Mouse (Mus musculus): ENCODE results near the gene Ing1.

The Ing1 gene

DNA sequence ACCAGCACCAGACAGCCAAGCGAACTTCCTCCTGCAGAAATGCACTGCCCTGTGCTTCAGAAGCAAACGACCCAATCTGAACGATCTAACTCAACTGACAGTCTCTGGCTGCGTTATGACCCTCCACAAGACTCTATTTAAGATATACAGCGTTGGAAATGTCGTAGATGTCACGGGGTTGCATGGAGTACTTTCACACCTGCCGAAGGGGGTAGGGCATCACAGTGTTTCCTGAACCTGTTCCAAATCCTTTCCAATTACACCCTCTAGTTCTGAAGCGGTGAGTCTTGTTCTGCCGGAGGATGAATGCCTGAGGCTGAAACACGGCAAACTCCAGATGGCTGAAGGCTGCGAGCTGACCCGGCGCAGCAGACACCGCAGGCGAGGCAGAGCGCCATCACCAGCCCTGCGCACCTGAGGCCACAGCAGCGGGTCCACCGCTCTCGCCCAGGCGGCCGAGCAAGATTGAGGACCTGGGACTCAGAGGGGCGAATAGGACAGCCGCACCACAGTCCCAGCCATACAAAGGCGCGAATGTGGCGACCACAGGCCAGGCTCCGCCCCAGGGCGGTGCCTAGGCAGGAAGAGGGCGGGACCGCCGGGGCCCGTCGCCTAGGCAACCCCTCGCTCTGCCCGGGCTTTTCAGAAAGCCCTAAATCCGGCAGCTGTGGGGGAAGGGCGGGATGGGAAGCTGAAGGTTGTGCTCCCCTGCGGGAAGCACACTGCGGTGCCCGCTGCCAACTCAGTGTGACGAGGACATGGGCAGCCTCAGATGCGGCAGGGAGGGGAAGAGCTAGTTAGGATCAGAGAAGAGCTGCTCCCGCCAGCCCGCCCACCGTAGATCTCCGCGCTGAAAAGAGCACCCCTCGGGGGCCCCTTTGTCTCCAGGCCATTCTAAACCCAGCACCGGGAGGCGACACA, at the start of gene Ing1:
TSS of gene Ing1 (plus strand) at position 773 of the 921 bp plus-strand sequence.
- DNase-seq (ENCODE audit: low read depth in 2 of 2, low spot score in 2 of 2), result peak; percentile 90 to 95

DNA sequence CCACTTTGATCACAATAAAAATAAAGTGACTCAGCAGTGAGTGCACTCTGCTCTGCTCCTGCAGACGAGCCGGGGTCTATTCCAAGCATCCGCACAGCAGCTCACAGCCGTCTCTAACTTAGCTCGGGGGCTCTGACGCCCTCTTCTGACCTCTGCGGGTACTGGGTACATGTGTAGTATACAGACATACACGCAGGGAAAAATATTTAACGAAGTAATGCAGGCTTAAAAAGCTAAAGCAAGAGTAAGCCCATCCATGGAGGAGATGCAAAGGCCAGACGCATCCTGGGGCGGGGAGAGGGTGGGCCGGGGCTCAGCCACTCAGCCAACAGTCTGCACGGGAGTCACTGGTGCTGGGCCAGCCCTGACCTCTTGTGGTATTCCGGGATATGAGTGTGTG, 49.3 kb upstream of the Ing1 start:
- no peak for DNase-seq (ENCODE audit: low read depth in 2 of 2, low spot score in 2 of 2)

DNA sequence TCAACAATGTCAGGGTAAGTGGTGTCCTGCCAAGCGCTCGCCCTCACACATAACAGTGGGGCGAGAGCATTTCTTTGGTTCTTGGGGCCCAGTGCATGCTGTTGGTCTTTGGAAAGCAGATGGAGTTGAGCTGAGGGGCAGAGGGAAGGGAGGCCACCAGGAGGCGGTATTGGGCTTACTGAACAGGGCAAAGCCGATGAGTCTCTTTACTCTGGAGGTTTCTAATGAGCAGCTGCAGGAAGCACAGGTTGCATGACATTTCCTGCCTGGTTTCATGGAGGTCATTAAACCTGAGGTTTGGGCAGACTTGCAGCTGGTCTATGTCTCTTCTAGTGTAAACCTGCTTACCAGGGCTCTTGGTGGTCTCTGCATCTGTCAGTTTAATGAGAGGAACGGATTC, 48.6 kb upstream of the Ing1 start:
- DNase-seq (ENCODE audit: low read depth in 2 of 2, low spot score in 2 of 2), result peak; percentile 22 to 56

DNA sequence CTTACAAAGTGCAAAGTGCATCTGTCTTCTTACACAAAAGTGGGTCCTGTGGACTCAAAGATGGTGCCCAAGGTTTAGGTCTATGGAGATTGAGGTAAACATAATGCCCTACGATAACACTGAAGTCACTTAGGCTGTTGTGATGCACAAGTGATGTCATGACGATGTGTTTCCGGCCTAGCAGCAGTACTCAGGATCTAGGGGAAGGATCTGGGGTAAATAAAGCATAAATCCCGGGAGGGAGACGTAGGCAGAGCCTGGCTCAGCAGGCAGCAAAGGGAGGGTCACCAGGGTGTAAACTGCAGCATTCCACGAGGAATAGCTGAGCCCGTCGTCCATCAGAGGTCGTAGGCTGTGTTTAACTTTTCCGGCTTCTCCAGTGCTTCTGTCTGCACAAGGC, 46.5 kb upstream of the Ing1 start:
- no peak for DNase-seq (ENCODE audit: low read depth in 2 of 2, low spot score in 2 of 2)

DNA sequence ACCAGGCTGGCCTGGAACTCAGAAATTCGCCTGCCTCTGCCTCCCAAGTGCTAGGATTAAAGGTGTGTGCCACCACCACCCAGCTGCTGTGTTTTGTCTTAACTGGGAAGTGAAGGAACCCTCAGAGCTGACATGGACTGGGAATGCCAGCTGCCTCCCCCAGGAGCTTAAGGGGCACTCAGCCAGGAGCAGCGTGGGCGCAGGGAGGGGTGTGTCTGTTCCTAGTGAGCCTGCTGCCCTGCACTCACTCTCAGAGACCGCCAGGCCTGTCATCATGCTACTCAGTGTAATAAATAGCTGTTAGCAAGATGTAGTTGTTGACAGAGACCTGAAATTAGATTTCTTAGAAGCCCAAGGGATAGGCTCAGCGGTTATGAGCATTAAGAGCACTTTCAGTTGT, 44.4 kb upstream of the Ing1 start:
- DNase-seq (ENCODE audit: low read depth in 2 of 2, low spot score in 2 of 2), result no peak

DNA sequence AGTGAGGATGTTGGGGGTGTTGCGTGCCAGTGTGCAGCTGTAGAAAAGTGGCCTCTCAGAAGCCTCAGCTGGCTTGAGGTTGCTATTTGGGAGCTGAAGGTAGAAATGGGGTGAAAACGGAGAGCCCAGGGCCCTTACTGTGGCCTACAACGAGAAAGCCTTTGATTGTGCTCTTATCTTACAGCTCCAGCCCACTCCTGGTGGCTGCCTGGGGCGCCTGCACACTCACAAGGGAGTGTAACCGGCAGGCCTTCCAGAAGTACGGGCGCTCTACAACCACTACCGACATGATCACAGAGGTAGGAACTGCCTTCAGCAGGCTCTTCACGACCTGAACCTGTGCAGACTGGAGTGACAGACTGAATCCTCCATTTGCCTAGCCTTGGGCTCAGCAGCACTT, 42.7 kb upstream of the Ing1 start:
- DNase-seq (ENCODE audit: low read depth in 2 of 2, low spot score in 2 of 2), result no peak

DNA sequence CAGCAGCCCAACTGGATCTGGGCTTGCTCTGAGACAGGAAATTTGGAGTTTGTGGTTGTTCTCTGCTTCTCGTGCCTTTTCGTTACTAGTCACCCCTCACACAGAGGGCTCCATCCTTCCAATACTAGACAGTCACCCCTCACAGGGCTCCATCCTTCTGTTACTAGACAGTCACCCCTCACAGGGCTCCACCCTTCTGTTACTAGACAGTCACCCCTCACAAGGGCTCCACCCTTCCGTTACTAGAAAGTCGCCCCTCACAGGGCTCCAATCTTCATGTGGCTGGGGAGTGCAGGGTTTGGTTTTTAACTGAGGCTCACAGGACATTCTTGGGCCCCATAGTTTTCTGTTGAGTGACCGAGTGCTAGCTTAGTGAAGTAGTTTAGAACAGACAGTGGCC, 42.1 kb upstream of the Ing1 start:
- no peak for DNase-seq (ENCODE audit: low read depth in 2 of 2, low spot score in 2 of 2)

DNA sequence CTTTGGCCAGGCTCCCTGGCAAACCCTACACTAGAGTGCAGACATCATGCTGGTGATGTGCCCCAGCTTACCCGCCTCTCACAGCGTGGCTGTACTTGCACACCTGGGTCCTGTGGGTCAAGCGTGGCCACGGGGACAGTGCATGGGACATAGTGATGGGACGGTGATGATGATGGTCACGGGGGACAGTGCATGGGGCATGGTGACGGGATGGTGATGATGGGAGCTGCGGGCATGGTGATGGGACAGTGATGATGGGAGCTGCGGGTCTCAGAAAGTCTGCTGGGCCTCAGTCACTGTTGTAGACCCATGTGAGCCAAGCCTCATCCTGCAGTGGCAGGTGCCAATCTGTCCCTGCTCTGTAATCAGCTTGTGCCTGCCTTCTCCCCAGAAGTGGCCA, 39.1 kb upstream of the Ing1 start:
- DNase-seq (ENCODE audit: low read depth in 2 of 2, low spot score in 2 of 2), result no peak

DNA sequence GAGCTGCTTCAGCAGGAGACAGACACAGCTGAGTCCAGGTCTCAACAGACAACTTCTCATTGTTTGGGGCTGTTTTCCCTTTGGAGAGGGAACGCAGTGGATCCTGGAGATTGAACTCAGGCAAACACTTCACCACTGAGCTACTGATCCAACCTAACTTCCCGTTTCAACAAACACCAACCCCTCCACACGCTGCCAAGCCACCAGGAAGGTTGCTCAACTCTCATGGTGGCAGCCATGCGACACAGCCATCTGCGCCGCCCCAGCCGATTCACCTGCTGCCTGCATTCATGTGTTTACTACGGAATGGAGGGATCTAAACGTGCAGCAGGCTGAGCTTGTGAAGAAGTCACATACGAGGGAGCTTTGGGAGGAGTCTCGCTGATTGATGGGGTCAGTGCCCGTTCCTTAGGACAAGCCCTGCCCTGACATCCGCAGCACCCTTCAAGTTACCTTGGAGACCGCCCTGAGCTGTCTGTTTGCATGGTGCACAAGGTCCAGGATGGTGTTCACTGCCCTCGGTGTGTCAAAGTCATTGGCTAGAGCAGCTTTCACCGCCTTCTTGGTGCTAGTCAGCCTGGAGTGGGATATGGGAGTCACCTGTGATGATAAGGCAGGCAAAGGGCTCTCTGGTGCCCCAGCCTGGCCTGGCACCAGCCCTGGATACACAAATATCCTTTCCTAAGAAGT, 37.9 kb upstream of the Ing1 start:
- no peak for DNase-seq (ENCODE audit: low read depth in 2 of 2, low spot score in 2 of 2)

DNA sequence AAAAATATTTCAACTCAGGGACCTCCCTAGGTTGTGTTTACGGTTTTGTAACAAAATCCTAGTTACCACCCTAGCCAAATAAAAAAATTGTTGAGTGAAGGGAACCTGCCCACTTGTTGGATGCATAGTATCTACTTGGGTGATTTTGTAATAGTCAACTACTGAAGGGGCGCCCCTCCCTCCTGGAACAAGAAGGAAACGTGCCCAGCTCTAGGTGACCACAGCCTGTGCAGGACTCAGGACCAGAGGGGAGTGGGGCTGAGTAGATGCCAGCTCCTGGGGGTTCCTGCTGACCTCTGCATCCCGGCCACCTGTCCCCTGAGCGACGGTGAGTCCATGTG, 37.3 kb upstream of the Ing1 start:
- DNase-seq (ENCODE audit: low read depth in 2 of 2, low spot score in 2 of 2), result no peak

DNA sequence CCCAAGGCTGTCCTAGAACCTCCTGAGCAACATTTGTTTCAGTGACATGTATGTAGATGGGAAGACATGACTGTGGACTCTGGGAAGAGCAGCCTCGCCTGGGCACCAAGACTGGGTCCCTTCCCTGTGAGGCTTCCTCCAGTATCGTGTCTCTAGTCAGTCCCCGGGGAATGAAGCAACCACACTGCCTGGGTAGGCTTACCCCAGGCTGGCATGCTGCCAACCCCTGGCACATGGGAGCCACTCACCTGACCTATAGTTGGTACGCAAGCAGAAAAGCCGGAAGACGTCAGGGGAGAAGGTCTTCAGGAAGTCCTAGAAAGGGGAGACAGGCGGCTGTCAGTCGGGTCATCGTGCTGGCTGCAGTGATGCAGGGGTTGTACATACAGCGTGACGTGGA, 36.7 kb upstream of the Ing1 start:
- DNase-seq (ENCODE audit: low read depth in 2 of 2, low spot score in 2 of 2), result no peak

DNA sequence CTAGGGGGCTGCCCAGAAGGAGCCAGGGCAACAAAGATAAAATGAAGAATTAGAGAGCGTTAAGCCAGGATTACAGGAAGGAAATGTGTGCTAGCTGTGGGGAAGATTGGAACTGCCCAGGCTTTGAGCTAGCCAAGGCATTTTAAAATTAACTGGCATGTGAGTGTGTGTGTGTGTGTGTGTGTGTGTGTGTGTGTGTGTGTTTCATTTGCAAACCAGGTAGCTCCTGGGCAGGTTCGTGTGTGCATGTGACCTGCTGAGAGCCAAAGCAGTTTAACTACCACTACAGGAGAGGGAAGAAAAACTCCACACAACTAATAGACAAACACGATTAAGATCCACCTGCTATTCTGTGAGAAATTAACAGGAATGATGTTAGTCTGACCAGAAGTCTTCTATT, 32.0 kb upstream of the Ing1 start:
- DNase-seq (ENCODE audit: low read depth in 2 of 2, low spot score in 2 of 2), result no peak

DNA sequence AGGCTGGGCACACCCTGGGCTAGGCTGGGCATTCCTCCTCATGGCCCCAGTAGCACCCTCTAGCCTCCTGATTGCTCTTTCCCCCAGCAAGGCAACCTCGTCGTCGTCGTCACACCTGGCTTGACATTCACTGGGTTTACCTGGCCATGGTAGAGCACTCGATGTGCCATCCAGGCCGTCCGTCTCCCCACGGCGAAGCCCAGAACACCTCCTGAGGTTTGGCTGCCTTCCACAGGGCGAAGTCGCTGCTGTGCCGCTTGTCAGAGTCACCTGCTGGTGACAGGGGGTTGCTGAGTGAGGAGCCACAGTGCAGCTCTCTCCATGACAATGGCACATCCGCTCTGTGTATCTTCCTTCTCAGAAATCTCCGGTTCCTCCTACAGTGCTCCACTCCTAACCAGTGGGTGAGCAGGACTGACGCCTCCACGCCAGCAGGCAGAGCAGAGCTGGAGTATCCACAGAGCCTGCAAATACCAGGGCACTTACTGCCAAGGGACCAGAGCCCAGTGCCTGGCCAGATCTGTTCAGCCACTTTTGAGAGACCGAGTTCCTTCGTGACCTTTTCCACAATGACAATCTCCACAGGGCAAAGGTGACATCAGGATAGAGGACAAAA, 25.1 kb upstream of the Ing1 start:
- no peak for DNase-seq (ENCODE audit: low read depth in 2 of 2, low spot score in 2 of 2)

DNA sequence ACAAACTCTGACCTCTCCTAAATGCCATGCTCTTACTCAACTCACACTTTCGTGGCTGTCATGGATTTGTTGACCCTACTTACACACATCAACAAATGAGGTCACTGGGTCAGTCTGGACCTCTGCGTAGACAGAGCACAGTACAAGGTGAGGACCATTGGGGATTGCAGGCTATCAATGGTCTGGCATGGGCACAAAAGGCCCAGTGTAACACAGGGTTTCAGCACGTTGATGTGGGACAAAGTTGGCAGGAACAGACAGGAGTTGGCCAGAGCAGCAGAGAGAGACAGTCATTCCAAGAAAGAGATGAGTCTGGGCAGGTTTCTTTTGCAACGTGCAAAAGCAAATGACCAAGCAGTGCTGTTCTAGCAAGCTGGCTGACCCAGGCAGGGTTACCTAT, 24.5 kb upstream of the Ing1 start:
- no peak for DNase-seq (ENCODE audit: low read depth in 2 of 2, low spot score in 2 of 2)

DNA sequence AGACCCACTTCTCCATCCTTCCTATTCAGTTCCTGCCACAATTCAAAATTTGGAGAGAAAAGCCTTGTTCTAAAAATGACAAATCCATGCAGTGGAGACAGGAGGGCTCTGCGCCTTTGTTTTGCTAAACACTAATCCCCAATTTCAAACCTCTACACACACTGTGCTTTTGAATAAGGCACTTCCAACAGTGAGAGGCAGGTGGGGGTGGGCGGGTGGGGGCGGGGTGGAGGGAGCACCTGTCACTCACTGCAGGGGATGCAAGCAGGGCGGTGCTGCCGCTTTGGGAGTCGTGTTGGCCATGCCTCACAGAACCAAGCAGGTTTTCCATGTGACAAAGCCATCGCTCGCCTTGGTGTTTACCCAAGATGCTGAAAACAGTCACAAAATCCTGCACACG, 20.9 kb upstream of the Ing1 start:
- DNase-seq (ENCODE audit: low read depth in 2 of 2, low spot score in 2 of 2), result no peak

DNA sequence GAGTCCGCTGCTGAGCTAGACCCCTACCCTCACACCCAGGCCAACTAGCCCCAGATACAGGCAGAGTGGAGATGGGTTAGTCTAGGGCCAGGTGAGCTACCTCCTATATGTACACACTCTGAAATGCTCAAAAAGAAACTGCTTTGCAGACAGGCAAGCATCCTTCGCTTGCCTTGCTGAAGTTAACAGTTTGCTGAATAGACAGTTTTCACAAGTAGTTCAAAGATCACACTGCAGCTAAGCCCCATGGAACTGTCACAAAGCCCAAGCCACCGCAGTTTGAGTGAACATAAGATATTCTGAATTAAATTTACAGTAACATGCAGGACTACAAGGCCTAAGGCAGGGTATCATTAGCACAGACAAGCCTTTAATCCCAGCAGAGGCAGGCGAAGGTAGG, 16.3 kb upstream of the Ing1 start:
- DNase-seq (ENCODE audit: low read depth in 2 of 2, low spot score in 2 of 2), result no peak

DNA sequence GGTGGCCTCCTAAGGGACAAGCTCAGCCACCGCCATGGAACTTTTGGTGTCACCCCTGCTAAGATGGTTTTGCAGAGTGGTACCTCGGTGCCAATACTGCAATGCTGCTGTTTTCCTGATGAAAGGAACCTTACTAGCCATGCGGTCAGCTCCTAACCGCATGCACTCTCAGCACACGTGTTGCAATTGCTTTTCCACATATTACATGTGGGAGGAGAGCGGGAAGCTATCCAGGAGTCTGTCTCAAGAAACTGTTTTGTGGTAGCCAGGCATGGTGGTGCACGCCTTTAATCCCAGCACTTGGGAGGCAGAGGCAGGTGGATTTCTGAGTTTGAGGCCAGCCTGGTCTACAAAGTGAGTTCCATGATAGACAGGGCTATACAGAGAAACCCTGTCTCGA, 15.2 kb upstream of the Ing1 start:
- DNase-seq (ENCODE audit: low read depth in 2 of 2, low spot score in 2 of 2), result no peak

DNA sequence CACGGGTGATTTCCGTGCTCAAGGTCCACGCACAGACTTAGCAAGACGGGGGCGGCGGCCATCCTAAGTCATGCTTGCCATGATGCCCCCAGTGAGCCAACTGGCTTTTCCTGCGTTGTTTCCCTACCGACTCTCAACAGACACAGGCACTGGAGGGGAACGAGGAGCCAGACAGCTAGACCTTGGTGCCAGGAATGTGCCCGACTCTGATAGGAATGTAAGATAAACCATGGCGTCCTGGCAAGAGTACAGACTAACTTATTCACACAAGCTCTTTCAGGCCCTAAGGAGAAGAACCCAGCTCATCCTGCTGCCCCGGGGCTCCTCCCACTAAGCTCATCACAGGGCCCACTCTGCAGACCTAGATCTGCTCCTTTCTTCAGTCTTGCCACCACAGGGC, 13.3 kb upstream of the Ing1 start:
- no peak for DNase-seq (ENCODE audit: low read depth in 2 of 2, low spot score in 2 of 2)

DNA sequence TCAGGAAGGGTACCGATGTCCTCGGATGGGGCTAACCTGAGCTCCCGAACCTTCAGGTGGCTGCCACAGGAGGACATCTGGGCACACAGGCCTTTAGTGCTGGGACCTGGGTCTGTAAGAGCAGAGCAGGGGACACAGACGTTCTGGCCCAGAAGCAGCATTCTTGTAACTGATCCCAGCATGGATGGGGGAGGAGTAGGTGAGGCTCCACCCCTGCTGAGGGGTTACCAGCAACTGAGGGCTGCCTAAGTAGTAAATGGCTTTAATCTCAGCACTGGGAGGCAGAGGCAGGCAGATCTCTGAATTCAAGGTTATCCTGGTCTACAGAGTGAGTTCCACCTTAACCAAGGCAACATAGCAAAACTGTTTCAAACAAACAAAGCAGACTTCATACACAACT, 12.5 kb upstream of the Ing1 start:
- DNase-seq (ENCODE audit: low read depth in 2 of 2, low spot score in 2 of 2), result no peak

DNA sequence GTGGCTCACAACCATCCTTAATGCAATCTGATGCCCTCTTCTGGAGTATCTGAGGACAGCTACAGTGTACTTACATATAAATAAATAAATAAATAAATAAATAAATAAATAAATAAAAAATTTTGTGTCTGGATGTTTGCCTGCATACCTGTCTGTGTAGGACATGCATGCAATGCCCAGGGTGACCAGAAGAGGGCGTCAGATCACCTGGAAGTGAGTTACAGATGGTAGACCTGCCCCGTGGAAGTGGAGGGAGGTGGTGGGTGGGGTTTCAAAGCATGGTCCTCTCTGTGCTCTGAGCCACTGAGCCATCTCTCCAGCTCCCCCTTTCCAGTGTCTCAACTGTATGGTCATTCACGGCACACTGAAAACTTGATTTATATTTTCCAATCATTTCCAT, 11.0 kb upstream of the Ing1 start:
- peak; percentile 74 to 81 for DNase-seq (ENCODE audit: low read depth in 2 of 2, low spot score in 2 of 2)

DNA sequence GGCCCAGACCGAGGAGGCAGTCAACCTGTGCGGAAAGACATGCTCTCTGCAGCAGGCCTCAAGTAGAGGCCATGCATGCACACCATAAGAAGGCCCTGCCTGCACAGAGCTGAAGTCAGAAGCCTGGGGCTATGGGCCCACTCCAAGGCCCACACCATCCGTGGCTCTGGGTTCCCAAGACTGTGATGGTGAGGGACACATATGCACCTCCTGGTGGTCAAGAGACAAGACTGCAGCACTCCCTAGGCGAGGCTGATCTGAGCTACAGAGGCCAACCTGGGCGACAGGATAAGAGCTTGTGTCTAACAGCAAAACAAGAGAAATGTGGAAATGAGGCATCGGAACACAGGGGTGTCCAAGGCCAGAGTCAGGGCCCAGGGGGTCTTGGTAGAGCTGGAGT, 8.3 kb upstream of the Ing1 start:
- no peak for DNase-seq (ENCODE audit: low read depth in 2 of 2, low spot score in 2 of 2)

DNA sequence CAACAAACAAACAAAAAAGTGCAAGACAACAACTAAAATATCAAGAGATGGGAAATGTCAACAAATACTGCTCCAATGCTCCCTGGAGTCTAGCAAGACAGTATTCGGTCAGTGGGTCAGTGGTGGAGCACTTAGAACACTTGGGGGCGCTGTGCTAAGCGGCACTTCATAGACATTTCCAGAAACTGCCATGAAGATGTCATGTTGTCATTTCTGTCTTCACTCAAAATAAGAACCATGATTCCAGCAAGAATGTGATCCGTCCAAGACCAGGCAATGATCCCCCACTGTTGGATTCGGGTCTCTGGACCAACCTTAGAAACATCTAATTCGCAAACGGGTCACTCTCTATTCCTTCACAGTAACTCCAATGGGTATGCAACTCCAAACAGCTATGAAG, 5.7 kb upstream of the Ing1 start:
- DNase-seq (ENCODE audit: low read depth in 2 of 2, low spot score in 2 of 2), result peak; percentile 26 to 59

Measured in CD8-positive naive resting alpha-beta T cell, adult 2 months (primary cell).